Mouse (Mus musculus) lung, embryonic 16.5 days (tissue): ENCODE measurements around the gene Camta1. TPM values are rescaled to one million over a fixed set of nuclear protein-coding genes. Genes with fewer than 3 reads are reported as not detected.
"Not testable (repeated sequence)": the region's sequence is repeated elsewhere in the genome, so short reads cannot be mapped to it uniquely, and the experiment has no call there.

Source experiments
- ATAC-seq: fragments of 200-750 bp; cut with Nextera tagmentation; 2 replicates; pipeline ENCODE4 v1.8.0; 2017; ENCODE audit warnings: low read depth, mild to moderate bottlenecking, moderate library complexity
- H3K27ac ChIP-seq: fragments of 300-500 bp; sonication (generic); 2 replicates; pipeline ENCODE4 v1.5.1; 2014; ENCODE audit warnings: mild to moderate bottlenecking, control low read depth, low read length
- H3K27me3 ChIP-seq: fragments of 300-500 bp; sonication (generic); 2 replicates; pipeline ENCODE4 v1.6.1; 2014; ENCODE audit warnings: low read depth, low read length, mixed read lengths; ENCODE audit not compliant: control insufficient read depth, insufficient read depth
- H3K36me3 ChIP-seq: fragments of 300-500 bp; sonication (generic); 2 replicates; pipeline ENCODE4 v1.6.1; 2014; ENCODE audit warnings: low read length; ENCODE audit not compliant: control insufficient read depth, insufficient read depth
- H3K4me1 ChIP-seq: fragments of 300-500 bp; sonication (generic); replicated peaks from 2 replicates; pipeline ENCODE4 v1.6.1; 2014; ENCODE audit warnings: low read length, mixed read lengths; ENCODE audit not compliant: control insufficient read depth, insufficient read depth
- H3K4me2 ChIP-seq: fragments of 300-500 bp; sonication (generic); 2 replicates; pipeline ENCODE4 v1.6.1; 2014; ENCODE audit warnings: low read depth, low read length, control low read depth
- H3K4me3 ChIP-seq: fragments of 300-500 bp; sonication (generic); 2 replicates; pipeline ENCODE4 v1.5.1; 2014; ENCODE audit warnings: mild to moderate bottlenecking, low read length, control low read depth
- H3K9ac ChIP-seq: fragments of 300-500 bp; sonication (generic); 2 replicates; pipeline ENCODE4 v1.6.1; 2014; ENCODE audit warnings: low read length, control low read depth
- H3K9me3 ChIP-seq: fragments of 300-500 bp; sonication (generic); 2 replicates; pipeline ENCODE4 v1.6.1; 2016; ENCODE audit warnings: low read length; ENCODE audit not compliant: control insufficient read depth
- WGBS: fragments of 180-500 bp; shearing (Covaris S2); extraction: QIAGEN DNeasy Blood & Tissue Kit; methylation state at CpG from one replicate; pipeline ENCODE4 v1.1.7; 2014; 5-methylcytosine and 5-hydroxymethylcytosine counted together
- polyA plus RNA-seq: library from polyadenylated mRNA; unstranded; fragments of >200 nt; fragmentation: Nextera tagmentation; extraction: Ambion mirVana; gene quantifications from 2 replicates; pipeline ENCODE4 v1.2.1, GENCODE M21; 2015

Camta1 gene
- polyA plus RNA-seq, 1 experiment from 2014 or later: 89.4 TPM

DNA sequence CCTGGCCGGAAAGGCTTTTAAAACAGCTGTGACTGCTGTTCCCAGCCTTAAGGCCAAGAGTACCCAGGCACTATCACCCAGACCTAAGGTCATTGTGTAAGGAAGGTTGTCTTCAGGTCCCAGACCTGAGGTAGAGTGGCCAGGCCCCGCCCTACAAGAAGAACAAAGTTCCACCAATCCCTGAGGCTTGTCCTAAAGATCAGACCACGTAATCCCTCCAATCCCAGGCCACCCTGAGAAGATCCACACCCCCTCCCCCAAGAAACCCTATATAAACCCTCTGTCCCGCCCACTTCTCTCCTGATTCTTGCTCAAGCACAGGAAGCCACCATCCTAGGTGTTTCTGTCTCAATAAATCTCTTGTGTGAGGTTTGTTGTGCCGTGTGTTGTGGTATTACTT lies 981.3 kb downstream of the Camta1 start:
- Histone ChIP-seq H3K27ac (no peak overlapping the region), H3K4me1 (no peaks in the 10 kb centered on the region), H3K9me3 (peaks cover 25% of the 10 kb centered on the region), H3K36me3 (no peaks in the 10 kb centered on the region), H3K27me3 (no peaks in the 10 kb centered on the region), H3K9ac (no peak overlapping the region), H3K4me3 (no peak overlapping the region), H3K4me2 (no peak overlapping the region)
- no peak for ATAC-seq
- WGBS: 84% methylated on average over 5 of the region's 5 CpGs

DNA sequence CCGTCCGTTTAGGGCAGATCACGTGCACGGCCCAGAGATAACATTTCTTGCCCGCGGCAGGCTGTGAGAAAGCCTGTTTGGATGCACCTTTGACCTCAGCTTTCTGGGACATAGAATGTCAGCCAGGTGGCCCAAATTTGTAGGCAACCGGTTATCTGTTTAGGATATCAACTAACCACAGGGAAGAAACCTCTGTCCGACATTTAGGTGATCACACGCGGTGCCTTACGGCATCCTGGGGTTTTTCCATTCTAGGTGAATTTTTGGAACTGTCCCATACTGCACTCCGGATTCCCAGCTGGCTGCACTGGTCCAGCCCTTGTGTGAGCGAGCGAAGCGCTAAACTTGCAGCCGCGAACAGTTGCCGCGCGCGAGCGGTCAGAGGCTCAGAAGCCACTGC lies 982.0 kb downstream of the Camta1 start:
- H3K27ac ChIP-seq: no peak overlapping the region
- no peak overlapping the region for H3K9ac ChIP-seq
- H3K4me3 ChIP-seq: no peak overlapping the region
- 92% methylated on average over 22 of the region's 22 CpGs for WGBS
- no peaks in the 10 kb centered on the region for H3K27me3 ChIP-seq
- no peaks in the 10 kb centered on the region for H3K36me3 ChIP-seq
- ATAC-seq: no peak
- peaks cover 25% of the 10 kb centered on the region for H3K9me3 ChIP-seq
- no peak overlapping the region for H3K4me2 ChIP-seq
- H3K4me1 ChIP-seq: no peaks in the 10 kb centered on the region

DNA sequence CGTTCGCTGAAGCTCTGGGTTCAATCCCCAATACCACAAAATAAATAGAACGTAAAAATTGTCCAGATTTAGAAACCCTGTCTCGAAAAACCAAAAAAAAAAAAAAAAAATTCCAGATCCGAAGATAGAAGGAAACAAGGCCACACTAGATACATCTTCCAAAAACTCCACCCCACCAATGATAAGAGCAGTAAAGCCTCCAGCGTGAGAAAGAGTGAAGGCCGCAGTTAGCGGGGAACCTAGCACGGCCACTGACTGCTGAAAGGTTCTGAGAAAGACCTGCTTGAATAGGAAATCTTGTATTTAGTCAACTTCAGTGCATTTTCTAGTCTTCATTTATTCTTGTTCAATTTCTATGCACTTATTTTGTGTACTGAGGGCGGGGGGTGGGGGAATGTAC lies 986.3 kb downstream of the Camta1 start:
- Histone ChIP-seq H3K27me3 (no peaks in the 10 kb centered on the region), H3K4me3 (no peak overlapping the region), H3K9ac (no peak overlapping the region), H3K27ac (no peak overlapping the region), H3K9me3 (peaks cover 23% of the 10 kb centered on the region), H3K4me1 (peaks cover 20% of the 10 kb centered on the region), H3K36me3 (no peaks in the 10 kb centered on the region), H3K4me2 (no peak overlapping the region)
- no peak for ATAC-seq
- 74% methylated on average over 10 of the region's 10 CpGs for WGBS

GRCm38 (mm10) chr4:150874416-150874815 lies 987.3 kb downstream of the Camta1 start:
- H3K4me3 ChIP-seq: not testable (repeated sequence)

GRCm38 (mm10) chr4:150872681-150873080 lies 989.0 kb downstream of the Camta1 start:
- peak overlapping the region; percentile 49; the same call in 1 of the 2 replicates for H3K9ac ChIP-seq
- WGBS: 60% methylated on average over 8 of the region's 8 CpGs
- H3K4me2 ChIP-seq: no peak overlapping the region
- H3K36me3 ChIP-seq: peaks cover 3% of the 10 kb centered on the region
- ATAC-seq: no peak
- peak overlapping the region; percentile 84 for H3K27ac ChIP-seq
- no peak overlapping the region for H3K4me3 ChIP-seq
- no peaks in the 10 kb centered on the region for H3K9me3 ChIP-seq
- H3K4me1 ChIP-seq: peaks cover 40% of the 10 kb centered on the region
- no peaks in the 10 kb centered on the region for H3K27me3 ChIP-seq

More at GRCm38 (mm10) chr4:150874416-150874815, 987.3 kb downstream of the Camta1 start:
- H3K27ac ChIP-seq, H3K27me3 ChIP-seq, H3K36me3 ChIP-seq, H3K4me2 ChIP-seq, ATAC-seq, H3K9ac ChIP-seq: not testable (repeated sequence)
- Histone ChIP-seq H3K9me3 (peaks cover 14% of the 10 kb centered on the region), H3K4me1 (peaks cover 29% of the 10 kb centered on the region)
- WGBS: 63% methylated on average over 4 of the region's 4 CpGs

DNA sequence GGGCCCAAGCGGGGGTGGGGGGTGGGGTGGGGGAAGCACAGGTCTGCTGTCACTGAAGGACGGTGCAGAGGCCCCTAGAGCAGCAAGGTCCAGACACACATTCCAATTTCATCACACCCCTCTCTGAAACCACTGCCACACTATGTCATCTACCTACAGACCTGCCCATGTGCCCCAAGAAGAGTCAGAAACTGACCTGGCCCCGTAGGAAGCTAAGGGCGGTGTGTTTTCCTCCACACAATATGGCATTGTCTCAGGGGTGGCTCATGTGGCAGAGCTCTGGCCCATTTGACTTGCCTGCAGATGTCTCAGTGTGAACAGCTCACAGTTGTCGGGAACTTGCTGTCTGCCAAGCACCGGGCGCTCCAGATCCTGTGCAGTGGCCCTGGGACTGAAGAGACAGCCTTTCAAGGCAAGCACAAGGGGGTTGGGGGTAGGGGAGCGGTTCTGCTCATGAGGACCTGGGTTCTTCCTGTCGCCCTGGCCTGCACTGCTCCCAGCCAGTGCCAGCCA lies 989.5 kb downstream of the Camta1 start:
- H3K4me3 ChIP-seq: no peak overlapping the region
- no peak overlapping the region for H3K4me2 ChIP-seq
- 30% methylated on average over 9 of the region's 9 CpGs for WGBS
- H3K4me1 ChIP-seq: peaks cover 40% of the 10 kb centered on the region
- peak; percentile 17 for ATAC-seq
- H3K9ac ChIP-seq: peak overlapping the region; percentile 49
- peaks cover 7% of the 10 kb centered on the region for H3K36me3 ChIP-seq
- no peaks in the 10 kb centered on the region for H3K9me3 ChIP-seq
- H3K27ac ChIP-seq: peak overlapping the region; percentile 84
- no peaks in the 10 kb centered on the region for H3K27me3 ChIP-seq

- ATAC-seq: peak; percentile 79
- Histone ChIP-seq H3K4me3 (no peak overlapping the region), H3K9ac (peak overlapping the region; percentile 49), H3K4me2 (no peak overlapping the region), H3K27ac (peak overlapping the region; percentile 84), H3K27me3 (no peaks in the 10 kb centered on the region), H3K9me3 (no peaks in the 10 kb centered on the region), H3K4me1 (peaks cover 40% of the 10 kb centered on the region), H3K36me3 (peaks cover 12% of the 10 kb centered on the region)
- WGBS: 27% methylated on average over 10 of the region's 10 CpGs
These were observed 990.1 kb downstream of the Camta1 start for GRCm38 (mm10) chr4:150871392-150872138.

DNA sequence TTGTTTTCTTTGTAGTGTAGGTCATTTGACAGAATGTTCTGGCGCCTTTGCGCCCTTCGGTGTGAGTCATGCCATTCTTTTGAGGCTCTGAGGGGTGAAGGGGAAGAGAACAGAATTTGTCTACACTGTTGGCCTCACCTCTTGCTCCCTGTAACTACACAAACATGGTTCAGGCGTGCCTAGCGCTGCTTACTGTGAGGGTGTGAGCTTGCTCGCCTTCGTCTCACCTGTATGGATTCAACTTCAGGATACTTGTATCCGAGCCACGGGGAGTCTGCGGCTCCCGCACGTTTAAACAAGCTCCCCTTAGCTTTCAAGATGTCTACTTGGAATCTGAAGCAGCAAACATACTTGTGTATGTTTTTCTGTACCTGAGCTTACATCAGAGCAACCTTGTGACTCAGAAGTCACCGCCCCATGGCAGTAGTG lies 990.7 kb downstream of the Camta1 start:
- no peak overlapping the region for H3K4me2 ChIP-seq
- peaks cover 17% of the 10 kb centered on the region for H3K36me3 ChIP-seq
- H3K9me3 ChIP-seq: no peaks in the 10 kb centered on the region
- no peak overlapping the region for H3K4me3 ChIP-seq
- peak overlapping the region; percentile 84 for H3K27ac ChIP-seq
- H3K4me1 ChIP-seq: peaks cover 40% of the 10 kb centered on the region
- H3K27me3 ChIP-seq: no peaks in the 10 kb centered on the region
- peak; percentile 32; the same call in 1 of the 2 replicates for ATAC-seq
- H3K9ac ChIP-seq: no peak overlapping the region
- WGBS: 55% methylated on average over 13 of the region's 13 CpGs

GRCm38 (mm10) chr4:150869276-150870197 lies 992.1 kb downstream of the Camta1 start:
- ATAC-seq: no peak
- Histone ChIP-seq H3K4me2 (no peak overlapping the region), H3K9ac (peak overlapping the region; percentile 8; the same call in 1 of the 2 replicates), H3K27ac (peak overlapping the region; percentile 45; the same call in 1 of the 2 replicates), H3K4me3 (no peak overlapping the region), H3K27me3 (no peaks in the 10 kb centered on the region), H3K9me3 (no peaks in the 10 kb centered on the region), H3K4me1 (peaks cover 40% of the 10 kb centered on the region), H3K36me3 (peaks cover 27% of the 10 kb centered on the region)
- WGBS: 41% methylated on average over 17 of the region's 17 CpGs
